ENCODE assay signal across 10 mouse cellular contexts in the genomic region with DNA sequence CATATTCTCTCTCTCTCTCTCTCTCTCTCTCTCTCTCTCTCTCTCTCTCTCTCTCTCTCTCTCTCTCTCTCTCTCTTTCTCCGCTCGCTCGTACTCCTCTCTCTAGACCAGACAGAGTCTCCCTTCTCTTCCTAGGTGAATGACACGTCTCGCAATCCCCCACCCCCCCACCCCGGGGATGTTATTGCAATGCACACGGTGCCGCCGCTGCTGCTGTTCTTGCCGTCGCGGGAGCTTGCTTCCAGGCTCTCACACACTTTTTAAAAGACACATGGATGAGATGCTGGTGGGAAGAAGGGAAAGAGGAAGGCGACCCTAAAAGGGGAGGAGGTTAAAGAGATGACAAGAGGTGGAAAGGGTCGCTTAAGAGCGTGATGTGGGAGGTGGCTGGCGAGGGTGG. TPM values are rescaled to one million over a fixed set of nuclear protein-coding genes. Genes with fewer than 3 reads are reported as not detected.
DNase-seq lines count a peak whose midpoint lies in the region; ATAC-seq and TF ChIP-seq lines count a peak whose summit lies in the region.
"Had no signal": no experiment of that assay in that cellular context is flagged by ENCODE, and none has a peak within 500 bp of the region (broad histone marks: within the 10 kb centered on the region; RNA-seq: fewer than 3 reads in every experiment).

No protein-coding gene starts in this region.

- no peaks in the 10 kb centered on the region for H3K4me1 ChIP-seq in heart, embryonic 11.5 days (ENCODE audit: control insufficient read depth, insufficient read depth, low read length)
- H3K4me1 ChIP-seq in testis, adult 2 months (ENCODE audit: control insufficient read depth, insufficient read depth, low read length): peaks cover 14% of the 10 kb centered on the region
- peaks cover 8% of the 10 kb centered on the region; the same call in 1 of the 2 replicates for H3K4me1 ChIP-seq in liver, embryonic 13.5 days (replicated peaks)

- H3K27ac ChIP-seq in heart, embryonic 11.5 days (ENCODE audit: low read depth, low read length): no peak overlapping the region
- H3K27ac ChIP-seq in testis, adult 2 months (ENCODE audit: control insufficient read depth, insufficient read depth, low read depth, low read length): no peak overlapping the region
- H3K27ac ChIP-seq in liver, embryonic 13.5 days: no peak overlapping the region
- H3K27ac ChIP-seq: macrophage had no signal

- TF ChIP-seq CTCF in testis, adult 2 months (IDR thresholded peaks at IDR 0.05; ENCODE audit: control insufficient read depth, insufficient read depth, insufficient replicate concordance, low read depth, low read length): no peak

- no peaks in the 10 kb centered on the region for H3K36me3 ChIP-seq in heart, embryonic 11.5 days (ENCODE audit: control insufficient read depth, insufficient read depth, low read length)
- H3K36me3 ChIP-seq in testis, adult 2 months (ENCODE audit: control insufficient read depth, insufficient read depth, low read length): no peaks in the 10 kb centered on the region
- no peaks in the 10 kb centered on the region for H3K36me3 ChIP-seq in liver, embryonic 13.5 days

- intact Hi-C loops in heart, postnatal 10 days (cut with DNase I): no loop called here

- WGBS in heart, embryonic 11.5 days (ENCODE audit: insufficient replicate concordance): under 1% methylated on average over 16 of the region's 16 CpGs
- WGBS in liver, embryonic 13.5 days (ENCODE audit: insufficient replicate concordance): under 1% methylated on average over 16 of the region's 16 CpGs

- no peak overlapping the region for H3K9ac ChIP-seq in heart, embryonic 11.5 days (ENCODE audit: low read depth, low read length)
- no peak overlapping the region for H3K9ac ChIP-seq in liver, embryonic 13.5 days

- no peaks in the 10 kb centered on the region for H3K9me3 ChIP-seq in heart, embryonic 11.5 days (replicated peaks; ENCODE audit: control insufficient read depth, low read length)
- H3K9me3 ChIP-seq in liver, embryonic 13.5 days (replicated peaks): no peaks in the 10 kb centered on the region

- H3K27me3 ChIP-seq in heart, embryonic 11.5 days (ENCODE audit: control insufficient read depth, insufficient read depth, low read length): peaks cover 19% of the 10 kb centered on the region
- no peaks in the 10 kb centered on the region for H3K27me3 ChIP-seq in testis, adult 2 months (ENCODE audit: control insufficient read depth, insufficient read depth, low read length)
- H3K27me3 ChIP-seq in liver, embryonic 13.5 days: peaks cover 55% of the 10 kb centered on the region

- ATAC-seq in heart, embryonic 11.5 days (replicated peaks; ENCODE audit: insufficient number of reproducible peaks, low FRiP score, low TSS enrichment): no peak
- no peak for ATAC-seq in liver, embryonic 13.5 days (ENCODE audit: low read depth)

- H3K4me2 ChIP-seq in heart, embryonic 11.5 days: peak overlapping the region; percentile 94
- peak overlapping the region; percentile 82 for H3K4me2 ChIP-seq in liver, embryonic 13.5 days

- TF ChIP-seq POLR2A in testis, adult 2 months (IDR thresholded peaks at IDR 0.05; ENCODE audit: control insufficient read depth, low read depth, low read length): no peak

- peak overlapping the region; percentile 75 for H3K4me3 ChIP-seq in heart, embryonic 11.5 days (ENCODE audit: low read depth, low read length)
- H3K4me3 ChIP-seq in testis, adult 2 months (ENCODE audit: control insufficient read depth, low read depth, low read length): peak overlapping the region; percentile 65; the same call in 1 of the 2 replicates
- peak overlapping the region; percentile 58 for H3K4me3 ChIP-seq in liver, embryonic 13.5 days (replicated peaks)

- no peak for DNase-seq in heart, postnatal 10 days
- DNase-seq in testis, postnatal 10 days (ENCODE audit: low spot score): no peak
- DNase-seq in liver, embryonic 13.5 days: no peak
- no peak for DNase-seq in adrenal gland, postnatal 36 days
- no peak for DNase-seq in B cell, adult 2 months
- no peak for DNase-seq in embryo, embryonic 11 days

RNA-seq across cellular contexts. Expression of gene Cadm2, which starts 1.3 kb away (rescaled TPM):
- polyA plus RNA-seq in heart, embryonic 11.5 days (2014; fragmentation: Nextera tagmentation; extraction: Ambion mirVana): 0.52 and 0.73 TPM in 2 replicates
- total RNA-seq in heart, postnatal 10 days (2021): under 1 TPM; 0.22 to 0.37 TPM
- polyA plus RNA-seq in testis, adult 2 months (2012; rRNA removed): 3.3 and 3.4 TPM in 2 replicates
- polyA plus RNA-seq in liver, embryonic 13.5 days (2015; fragmentation: Nextera tagmentation; extraction: Ambion mirVana): 0.07 and 0.10 TPM in 2 replicates
- total RNA-seq in adrenal gland, postnatal 36 days (2021): under 1 TPM; 0.36 to 0.76 TPM
- polyA plus RNA-seq: C2C12, macrophage had no signal
